Mouse (Mus musculus) spleen, adult 2 months (tissue): ENCODE data around the gene Tamm41.

Source experiments
- CTCF ChIP-seq: fragments of 200-500 bp; IDR thresholded peaks from 2 replicates; pipeline ENCODE4 v1.5.1; 2011; ENCODE audit warnings: mild to moderate bottlenecking, inconsistent platforms; ENCODE audit not compliant: insufficient read depth, insufficient read length, insufficient replicate concordance; ENCODE audit errors: extremely low read depth
- POLR2A ChIP-seq: fragments of 200-500 bp; IDR thresholded peaks from 2 replicates; pipeline ENCODE4 v1.6.1; 2011; ENCODE audit warnings: low read depth, low read length, inconsistent platforms

GRCm38 (mm10) chr6:114991909-114992308, 45.8 kb downstream of the Tamm41 start:
- TF ChIP-seq CTCF, result no peak
- TF ChIP-seq POLR2A, result no peak
